Mouse (Mus musculus): ENCODE data around the gene Prkab1.

The Prkab1 gene

DNA sequence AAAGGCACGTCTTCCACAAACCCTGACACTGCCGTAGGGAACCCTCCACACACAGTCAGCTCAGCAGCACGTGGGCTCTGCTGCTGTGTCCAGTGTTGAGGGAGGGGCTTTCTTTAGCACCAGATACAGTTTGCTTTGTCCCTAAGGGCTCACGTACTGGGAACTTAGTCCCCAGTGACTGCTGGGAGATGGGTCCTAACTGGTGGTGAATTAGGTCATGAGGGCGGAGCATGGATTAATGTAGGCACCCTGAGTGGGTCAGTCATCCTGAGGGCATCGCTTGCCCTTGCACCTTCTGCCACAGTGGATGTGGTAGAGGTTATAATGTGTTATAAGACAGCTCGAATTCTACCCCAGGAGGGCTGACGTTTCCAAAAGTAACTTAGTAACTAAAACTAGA is 6.9 kb downstream of the Prkab1 start:
- DNase-seq, result no peak

DNA sequence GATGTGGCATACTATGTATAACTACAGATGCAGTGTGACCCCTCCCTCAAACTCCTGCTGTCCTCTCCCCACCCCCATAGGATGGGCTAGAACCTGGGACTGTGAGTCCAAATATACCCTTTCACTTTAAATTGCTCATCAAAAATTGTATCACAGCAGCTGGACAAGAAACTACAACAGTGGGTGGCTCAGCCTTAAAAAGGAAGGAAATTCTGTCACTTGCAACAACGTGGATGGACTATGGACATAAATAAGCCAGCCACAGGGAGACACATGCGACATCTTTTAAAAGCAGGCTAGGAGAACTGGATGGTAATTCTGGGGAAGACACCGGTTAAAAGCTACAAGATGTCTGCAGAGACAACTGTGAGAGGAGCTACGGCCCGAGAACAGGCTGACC is 7.8 kb downstream of the Prkab1 start:
- DNase-seq, result no peak

DNA sequence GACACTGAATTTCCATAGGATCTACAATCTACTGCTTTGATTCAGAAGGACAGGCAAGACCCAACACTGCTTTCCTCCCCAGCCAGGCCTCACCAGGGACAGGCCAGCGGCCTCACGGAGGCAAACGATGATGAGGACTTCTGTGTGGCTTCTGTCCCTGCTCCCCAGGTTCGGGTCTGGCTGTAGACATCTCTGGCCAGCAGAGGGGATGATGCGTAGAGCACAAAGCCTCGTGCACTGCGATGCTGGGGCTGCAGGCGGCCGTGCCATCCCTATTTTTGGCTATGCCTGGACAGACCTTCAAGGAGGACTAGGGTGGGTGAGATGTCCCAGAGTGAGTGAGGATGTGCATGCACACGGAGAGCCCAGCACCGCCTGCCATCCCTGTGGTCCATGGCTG is 10.1 kb downstream of the Prkab1 start:
- DNase-seq, result no peak

DNA sequence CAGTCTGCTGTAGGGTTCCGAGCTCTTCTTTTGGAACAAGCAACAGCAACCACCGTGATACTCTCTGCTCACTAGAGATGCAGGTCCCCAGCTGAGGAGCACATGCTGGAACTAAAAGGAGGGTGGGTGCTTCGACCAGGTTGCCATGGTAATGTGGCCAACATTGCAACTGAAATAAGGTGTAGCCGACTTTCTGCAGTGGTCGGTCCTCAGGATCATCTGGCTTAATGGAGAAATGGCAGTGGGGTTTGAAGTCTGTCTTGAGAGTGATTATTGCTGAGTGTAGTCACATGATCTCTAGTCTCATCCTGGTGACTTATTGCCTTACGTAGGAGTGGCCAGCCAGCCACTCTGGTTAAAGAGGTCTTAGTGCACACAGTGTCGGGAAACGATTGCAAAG is 10.5 kb downstream of the Prkab1 start:
- DNase-seq, result no peak

DNA sequence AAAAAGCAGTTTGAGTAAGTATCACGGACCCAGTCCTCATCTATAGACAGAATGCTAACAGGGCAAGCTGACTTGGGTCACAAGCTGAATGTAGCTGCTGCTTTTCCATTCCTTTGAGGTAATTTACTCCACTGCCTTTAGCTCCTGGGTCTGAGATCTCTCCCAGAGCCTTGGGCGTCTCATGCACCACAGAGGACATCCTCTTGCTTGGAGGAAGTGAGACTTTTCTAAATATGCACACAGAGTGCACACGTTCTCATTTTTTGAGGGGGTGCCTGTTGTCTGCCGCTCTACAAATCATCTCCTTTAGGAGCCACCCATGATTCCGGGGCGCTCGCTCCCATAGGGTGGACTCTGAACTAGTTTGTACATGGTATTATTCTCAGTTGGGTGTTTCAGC is 11.8 kb downstream of the Prkab1 start:
- DNase-seq, result no peak

DNA sequence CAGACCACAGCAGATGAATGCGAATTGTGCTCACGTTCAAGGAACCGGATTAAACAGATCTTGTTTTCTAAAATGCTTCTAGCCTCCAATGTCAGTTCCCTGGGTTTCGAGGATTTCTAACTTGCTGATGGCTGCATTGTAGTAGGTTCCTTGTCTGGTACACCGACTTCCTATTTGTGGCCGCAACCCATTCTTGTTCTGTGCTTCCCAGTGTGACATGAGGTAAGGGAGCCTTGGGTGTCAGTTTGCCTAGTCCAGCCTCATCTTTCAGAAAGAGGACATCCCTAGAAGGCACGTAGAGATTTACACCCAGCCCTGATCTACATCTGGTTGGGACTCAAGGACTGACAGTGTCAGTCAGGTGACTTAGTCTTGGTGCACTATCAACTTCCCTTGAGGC is 12.6 kb downstream of the Prkab1 start:
- no peak for DNase-seq

DNA sequence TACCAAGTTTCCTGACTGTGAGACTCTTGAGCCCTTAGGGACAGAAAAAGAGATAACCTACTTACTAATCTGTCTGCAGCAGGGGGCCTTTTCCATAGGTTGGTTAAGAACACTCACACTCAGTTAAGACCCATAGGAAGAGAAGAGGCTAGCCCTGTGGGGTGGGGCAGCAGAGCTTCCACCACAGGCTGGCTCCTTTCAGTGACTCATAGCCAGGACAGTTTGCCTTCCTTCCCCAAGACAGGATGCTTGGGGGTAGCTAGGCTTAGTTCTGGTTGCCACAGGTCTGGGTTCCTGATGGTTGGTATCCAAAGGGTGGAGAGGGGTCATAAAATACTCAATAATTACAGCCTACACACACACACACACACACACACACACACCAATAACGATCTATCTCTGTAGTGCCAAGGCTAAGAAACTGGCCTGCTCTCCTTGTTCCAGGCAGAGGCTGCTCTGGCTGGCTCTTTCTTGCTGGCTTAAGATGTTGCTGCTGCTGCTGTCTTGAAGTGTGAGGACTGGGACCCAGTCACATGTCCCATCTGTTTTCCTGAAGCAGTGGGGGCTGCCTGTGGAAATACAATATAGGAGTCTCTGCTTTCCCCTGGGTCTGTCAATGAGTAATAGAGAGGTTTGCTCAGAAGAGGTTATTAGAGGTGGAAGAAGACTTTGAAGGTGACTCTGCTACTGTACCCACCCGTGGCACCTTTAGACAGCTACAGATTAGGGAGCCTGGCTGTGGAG is 14.3 kb downstream of the Prkab1 start:
- no peak for DNase-seq

DNA sequence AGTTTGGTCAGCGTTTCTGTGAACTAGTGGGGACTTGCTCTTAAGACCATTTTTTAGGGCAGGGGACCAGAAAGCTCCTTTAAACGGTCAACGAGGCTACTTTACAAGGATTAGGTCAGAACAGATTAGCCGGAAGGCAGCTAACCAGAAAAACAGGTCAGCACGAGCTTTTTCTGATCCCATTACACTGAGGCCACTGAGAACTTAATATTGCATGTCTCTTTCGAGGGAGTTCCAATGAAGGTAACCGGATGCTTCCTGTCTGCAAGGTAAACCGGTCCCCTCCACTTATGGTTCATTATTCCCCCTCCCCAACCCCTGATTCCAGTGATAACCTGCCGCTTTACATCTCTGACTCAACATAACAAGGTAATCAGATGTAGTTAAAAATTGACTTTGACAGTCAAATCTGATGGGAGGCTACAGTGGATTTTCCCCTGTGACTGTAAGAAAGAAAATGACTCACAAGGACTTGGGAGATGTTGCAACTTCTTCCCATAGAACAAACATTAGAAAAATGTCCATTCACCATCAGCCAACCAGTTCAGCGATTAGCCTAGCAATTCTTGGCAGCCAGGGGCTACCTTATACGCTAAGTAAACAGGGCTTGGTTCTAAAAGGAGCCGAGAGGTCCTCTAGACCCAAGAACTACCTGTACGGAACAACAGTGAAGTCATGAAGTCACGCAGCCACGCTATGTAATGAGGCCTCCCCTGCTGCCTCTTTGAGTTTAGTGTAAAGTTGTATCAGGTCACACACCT is 15.0 kb downstream of the Prkab1 start:
- no peak for DNase-seq

DNA sequence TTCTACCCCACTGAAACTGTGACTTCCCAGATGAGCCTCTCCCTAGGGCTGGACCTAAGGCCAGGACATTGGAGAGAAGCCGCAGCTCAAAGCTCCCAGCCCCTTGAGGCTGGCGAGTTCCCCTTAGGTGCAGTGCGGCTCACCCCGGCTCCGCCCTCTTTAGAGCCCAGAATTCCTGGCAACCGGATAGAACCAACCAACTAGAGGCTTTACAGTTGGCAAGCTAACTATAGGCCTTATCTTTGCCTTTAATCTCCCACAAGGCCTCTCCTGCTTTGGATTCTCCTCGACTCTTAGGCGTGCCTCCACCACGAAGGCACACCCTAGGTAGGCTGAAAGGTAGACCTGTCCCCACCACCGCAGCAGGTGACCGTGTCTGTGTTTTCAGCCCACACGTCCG is 16.6 kb downstream of the Prkab1 start:
- DNase-seq, result no peak

DNA sequence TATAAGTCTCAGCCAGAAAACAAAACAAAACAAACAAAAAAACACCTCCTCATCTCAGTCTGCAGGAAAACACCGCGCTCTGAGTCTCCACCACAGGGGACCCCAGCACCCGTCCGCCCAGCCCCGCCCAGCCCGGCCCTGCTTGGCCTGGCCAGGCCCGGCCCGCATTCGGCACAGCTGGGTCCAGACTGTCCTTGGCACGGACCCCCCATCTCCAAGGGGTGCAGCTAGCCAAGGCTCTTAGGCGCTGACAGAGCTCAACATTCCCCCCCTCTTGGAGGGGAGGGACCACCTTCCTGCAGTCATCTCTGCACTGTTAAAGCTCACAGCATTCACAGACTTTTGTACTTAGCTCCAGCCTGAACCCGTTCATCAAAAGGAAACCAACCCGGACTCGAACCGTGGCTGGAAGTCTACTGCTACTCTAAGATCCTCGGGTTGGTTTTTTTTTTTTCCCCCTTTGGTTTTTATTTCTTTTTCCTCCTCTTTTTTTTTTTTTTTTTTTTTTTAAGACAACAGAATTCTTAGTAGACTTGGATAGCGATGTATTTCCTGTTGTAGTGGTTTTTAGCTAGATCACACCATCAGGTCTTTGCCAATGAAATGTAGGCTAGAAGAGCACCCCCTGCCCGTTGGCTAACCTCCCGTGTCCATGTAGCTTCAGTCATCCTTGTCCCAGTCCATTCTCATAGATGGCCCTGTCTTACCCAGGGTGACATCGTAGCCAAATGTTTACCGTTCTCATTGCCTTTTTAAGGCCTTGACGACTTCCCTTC is 17.8 kb downstream of the Prkab1 start:
- DNase-seq, result peak; percentile 62 to 66

DNA sequence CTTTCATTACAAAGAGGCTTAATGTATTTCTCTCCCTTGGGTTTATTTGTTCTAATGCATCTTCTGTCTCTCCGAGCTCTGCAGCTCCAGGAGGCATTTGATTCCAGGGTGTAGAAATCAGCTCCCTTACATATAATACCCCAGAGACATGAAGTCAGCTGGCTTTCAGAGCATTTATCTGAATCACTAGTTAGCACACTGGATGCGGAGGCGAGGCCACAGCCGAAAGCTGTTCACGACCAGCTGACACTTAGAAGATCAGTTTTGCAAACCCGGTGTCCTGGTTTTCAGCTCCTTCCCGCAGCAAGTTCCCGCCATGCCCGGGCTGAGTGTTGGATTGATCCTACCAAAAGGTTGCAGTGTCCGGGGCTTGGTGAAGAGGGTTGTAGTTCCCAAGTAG is 20.0 kb downstream of the Prkab1 start:
- DNase-seq, result no peak

DNA sequence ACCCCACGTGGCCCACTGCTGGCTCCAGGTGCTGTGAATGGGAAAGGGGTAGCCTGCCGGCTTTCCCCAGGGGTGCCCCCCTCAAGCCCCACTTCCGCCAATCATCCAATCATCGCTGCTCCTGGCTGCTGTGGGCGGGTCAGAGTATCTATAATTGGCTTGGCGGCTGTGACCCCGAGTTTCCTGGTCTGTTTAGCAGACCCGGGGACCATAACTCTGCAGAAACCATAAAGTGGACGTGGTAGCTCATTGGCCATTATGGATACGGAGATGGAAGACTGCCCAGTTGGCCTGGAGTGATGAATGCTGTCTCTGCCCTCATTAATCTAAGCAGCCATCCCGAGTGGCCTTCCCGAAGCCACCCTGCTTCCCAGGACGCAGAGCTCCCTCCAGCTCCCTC is 20.5 kb downstream of the Prkab1 start:
- peak in 1 of 2 experiments; percentile 20 for DNase-seq

DNA sequence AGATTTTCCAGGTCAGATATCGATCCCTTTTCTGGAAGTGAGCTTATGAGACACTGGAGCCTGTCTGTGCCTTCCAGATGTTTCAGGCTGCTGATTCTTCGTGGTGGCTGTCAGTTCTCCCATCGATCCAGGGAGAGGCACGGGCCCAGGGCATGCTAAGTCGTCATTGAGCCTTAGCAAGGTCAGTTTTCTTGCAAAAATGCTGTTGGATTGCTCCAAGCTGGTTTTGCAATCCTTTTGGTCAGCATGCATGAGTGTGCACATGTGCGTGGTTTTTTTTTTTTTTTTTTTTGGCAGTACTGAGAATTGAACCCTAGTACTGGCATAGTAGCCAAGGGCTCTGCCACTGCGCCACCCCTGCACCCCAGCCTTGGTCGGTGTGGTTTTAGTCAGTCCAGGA is 21.2 kb downstream of the Prkab1 start:
- DNase-seq, result no peak

DNA sequence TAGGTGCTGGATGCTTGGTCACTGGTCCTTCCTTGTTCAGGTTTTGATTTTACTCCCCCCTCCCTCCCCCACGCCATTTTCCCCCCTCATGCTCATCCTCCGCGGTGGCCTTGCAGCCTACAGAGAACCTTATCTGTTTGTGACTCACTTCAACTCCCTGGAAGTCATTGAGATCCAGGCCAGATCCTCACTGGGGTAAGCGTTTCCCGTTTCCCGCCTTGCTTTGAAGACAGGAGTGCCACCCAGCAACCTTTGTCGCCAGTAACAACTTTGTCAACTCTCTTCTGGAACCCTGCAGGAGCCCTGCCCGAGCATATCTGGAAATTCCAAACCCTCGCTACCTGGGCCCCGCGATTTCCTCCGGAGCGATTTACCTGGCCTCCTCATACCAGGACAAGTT is 26.9 kb downstream of the Prkab1 start:
- no peak for DNase-seq

DNA sequence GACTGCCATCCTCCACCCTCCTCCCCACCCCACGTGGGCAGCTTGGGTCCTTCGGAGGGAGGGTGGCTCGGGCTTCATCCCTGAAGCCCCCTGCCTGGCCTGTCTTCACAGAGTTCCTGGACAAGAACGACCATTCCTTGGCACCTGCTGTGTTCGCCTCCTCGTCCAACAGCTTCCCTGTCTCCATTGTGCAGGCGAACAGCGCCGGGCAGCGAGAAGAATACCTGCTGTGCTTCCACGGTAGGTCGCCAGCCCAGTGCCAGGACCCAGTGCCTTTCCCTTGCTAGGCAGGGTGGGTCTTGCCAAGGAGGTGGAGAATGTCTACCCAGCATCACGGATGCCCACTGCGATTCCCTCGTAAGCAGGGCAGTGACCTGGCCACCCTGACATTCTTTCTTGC is 30.2 kb downstream of the Prkab1 start:
- DNase-seq, result peak; percentile 56 to 78

DNA sequence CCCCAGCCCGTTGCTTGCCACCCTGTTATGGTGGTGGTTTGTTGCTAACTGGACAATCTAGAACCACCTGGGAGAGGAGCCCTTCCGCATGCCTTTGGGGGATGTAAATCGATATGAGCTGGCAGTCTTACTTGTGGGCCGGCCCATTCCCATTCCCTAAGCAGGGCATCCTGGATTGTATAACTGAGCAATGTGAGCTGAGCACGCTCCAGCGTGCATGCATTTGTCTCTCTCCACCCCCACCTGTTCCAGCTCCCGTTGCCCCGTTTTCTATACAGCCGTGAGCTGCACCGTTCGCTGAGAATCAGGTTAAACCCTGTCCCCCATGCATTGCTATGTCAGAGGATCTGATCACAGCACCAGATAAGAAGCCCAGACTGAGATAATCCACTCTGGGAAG is 32.6 kb downstream of the Prkab1 start:
- no peak for DNase-seq

DNA sequence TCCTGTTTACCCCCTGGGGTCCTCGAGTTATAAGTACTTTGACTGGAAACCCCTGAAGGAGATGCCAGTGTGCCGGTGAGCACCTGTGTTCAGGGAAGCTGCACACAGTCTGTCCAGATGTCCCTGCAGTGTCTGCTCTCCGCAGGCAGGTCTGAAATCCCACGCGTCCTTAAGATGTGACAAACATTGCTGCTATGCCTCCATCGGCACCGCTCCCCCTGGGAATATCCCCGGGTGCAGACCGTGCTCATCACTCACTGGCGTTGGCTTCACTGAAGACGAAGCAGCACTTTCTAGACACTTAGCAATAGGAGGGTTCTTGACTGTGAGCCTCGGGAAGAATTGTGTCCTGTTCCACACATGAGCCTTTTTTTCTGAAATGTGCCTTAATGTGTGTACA is 37.0 kb downstream of the Prkab1 start:
- no peak for DNase-seq

DNA sequence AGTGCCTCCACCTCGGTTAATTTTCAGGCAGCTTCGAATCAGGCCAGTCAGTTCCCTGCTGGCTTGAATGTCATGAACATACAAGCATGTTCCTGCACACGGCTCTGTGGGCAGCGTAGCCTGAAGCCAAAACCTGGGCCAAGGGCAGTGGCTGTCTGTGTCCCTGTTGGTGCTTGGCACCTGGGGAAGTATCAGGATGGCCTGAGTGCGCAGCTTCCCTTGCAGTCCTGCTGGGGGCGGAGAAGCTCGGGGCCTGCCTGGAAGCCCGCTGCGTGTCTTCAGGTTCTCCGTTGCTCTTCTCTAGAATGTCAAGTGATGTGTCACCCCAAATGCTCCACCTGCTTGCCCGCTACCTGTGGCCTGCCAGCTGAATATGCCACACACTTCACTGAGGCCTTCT is 39.2 kb downstream of the Prkab1 start:
- DNase-seq, result peak in 1 of 2 experiments; percentile 45

DNA sequence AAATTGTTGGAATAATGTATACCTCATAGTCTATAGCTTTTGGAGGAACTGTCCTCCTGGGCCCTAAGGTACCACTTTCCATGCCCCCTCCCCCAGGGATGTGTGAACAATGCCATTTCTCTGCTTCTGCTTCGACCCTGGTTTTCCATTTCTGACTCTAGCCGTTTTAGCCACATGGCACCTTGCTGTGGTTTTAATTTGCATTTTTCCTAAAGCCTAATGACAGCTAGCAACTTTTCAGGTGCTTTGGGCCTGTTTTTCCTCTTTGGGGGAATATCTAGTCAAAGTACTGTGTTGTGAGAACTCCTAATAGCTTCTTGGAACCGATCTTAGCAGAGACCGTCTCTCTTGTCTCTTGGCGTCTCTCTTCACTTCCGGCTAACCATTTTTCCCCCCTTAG is 39.9 kb downstream of the Prkab1 start:
- DNase-seq, result no peak

DNA sequence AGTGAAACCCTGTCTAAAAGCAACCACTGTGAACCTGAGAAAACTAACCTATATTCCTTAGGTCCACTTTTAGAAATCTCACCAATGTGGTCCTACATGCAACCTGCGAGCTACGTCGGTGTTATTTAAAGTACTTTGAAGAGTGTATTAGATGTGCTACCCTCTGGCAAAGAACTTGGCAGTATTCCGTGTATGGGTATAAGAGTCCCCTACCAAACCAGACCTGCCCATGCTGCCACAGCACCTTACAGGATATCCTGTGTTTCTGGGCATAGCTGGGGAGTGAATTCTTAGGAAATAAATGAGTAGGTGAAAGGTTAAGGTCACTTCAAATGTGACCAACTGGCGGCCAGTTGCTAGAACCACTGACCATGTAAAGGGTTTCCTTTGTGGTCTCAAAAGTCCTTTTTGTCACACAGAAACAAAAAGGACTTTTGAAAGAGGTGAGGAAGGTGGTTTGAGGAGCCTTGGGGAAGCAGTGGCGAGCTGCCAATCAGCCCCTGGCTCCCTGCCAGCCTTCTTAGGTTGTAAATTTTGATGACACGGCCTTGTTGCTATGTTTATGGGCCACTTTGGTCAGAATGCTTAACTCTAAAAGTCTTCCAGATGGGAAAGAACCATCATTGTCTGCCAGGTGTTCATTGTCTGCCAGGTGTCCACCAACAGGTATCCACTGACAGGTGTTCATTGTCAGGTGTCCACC is 41.5 kb downstream of the Prkab1 start:
- DNase-seq, result peak; percentile 62 to 66

DNA sequence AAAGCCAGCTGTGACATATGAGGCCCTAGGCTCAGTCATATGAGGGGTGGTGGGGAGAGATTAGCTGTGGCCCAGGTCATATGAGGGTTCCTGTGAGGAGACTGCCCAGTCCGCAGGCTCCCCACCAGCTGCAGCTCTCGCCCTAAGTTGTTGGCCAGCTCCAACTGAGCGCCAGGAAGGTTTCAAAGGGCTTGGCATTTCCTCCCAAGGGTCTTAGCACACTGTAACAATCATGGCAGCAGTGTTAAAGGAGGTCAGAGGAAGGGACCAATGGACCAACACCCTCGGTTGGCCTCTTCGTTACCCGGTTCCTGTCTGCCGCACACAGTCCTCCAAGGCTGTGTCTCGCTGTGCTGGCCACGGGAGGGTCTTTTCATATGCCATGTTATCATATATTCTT is 43.8 kb downstream of the Prkab1 start:
- DNase-seq, result no peak

DNA sequence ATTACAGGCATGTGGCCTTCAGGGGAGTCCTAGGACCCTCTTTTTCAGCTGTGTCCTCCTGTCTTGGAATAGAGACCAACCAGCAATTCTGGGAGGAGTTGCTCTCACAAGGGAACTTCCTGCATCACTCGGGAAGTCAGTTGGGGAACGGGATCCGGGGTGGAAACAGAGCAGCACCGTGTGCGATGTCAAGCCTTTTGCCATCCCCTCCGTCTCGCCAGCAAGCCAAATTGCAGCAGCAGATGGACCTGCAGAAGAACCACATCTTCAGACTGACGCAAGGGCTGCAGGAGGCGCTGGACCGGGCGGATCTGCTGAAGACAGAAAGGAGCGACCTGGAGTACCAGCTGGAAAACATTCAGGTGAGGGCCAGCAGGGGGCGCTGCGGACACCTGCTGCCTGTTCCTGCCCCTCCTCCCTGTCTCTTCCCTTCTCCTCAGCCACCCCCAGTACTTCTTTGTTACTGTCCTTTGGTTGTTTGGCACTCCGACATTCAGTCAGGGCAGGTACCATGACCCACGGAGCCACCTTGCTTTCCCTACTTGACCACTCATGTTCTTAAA is 45.1 kb downstream of the Prkab1 start:
- DNase-seq, result peak; percentile 47 to 59

DNA sequence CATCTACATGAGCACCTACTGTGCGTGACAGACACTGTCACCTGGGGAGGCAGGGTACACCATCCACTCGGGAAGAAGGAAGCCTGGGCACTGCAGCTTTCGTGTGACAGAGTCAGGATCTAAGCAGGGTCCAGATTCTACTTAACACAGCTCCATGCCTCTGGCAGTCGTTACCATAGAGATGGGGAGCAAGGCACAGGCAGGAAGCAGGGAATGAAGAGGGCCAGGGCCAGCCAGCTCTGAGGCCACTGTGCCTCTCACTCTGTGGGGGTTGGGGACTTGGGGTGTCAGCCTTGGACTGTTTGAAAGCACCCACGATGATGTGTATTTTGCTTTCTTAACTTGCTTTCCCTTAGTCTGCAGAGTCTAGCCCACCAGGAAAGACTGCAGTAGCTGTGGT is 46.1 kb downstream of the Prkab1 start:
- no peak for DNase-seq
